Mouse (Mus musculus) retina, postnatal 7 days (tissue): ENCODE measurements around the gene Ubxn4.
"Not testable (repeated sequence)": the region's sequence is repeated elsewhere in the genome, so short reads cannot be mapped to it uniquely, and the experiment has no call there.

ENCODE experiments used
- DNase-seq: peaks from one replicate; pipeline ENCODE4 v3.0.0-alpha.2; 2012; ENCODE audit warnings: low read depth, low spot score

The Ubxn4 gene

DNA sequence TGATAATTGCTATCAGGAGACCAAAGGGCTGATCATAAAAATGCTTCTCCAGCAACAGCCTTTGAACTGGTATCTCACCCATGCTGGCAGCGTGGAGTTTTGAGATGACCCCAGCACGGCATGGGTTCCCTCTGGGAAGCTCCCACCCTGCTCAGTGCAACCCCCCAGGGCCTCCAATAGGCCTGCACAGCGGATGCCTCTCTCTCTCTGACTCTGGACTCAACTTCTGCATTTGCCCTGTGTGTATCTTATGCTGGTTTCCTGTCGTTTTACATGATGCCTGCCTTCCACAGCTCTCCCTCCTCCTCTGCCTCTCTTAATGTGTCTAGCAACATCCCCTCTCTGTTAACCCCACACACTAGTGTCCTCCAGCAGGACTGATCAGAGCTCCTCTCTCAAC, 70.9 kb downstream of the Ubxn4 start:
- no peak for DNase-seq

DNA sequence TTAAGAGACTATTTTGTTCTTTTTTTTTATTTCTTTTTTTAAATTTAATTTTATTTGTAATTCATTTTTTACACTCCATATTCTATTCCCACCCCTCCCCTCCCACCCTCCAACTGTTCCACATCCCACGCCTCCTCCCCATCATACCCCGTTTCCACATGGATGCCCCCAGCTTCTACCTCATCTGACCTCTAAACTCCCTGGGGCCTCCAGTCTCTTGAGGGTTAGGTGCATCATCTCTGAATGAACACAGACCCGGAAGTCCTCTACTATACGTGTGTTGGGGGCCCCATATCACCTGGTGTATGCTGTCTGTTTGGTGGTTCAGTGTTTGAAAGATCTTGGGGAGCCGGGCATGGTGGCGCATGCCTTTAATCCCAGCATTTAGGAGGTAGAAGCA, 75.5 kb downstream of the Ubxn4 start:
- not testable (repeated sequence) for DNase-seq

DNA sequence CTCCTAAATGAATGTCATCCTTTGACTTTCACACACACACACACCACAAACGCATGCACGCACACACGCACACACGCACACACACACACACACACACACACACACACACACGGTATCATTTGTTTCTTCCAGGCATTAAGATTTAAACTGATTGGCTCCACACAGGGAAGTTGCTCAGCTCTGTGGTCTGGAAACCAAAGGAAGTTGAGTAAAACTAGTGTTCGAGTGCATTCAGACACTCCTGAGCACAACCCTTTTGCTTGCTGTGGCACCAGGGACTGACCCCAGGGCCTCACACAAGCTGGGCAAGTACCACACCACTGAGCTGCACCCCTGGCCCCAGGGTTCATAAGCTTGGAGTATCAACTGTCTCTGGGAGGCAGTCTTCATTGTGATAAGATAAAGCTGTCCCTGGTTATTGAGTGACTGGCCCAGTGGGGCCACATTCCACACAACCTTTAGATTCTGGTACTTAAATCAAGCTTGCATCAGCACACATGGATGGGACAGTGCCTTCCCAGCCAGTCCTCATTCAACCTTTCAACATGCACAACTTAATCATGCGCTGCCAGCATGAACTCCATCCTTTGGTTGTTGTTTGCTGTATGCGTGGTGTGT, 79.4 kb downstream of the Ubxn4 start:
- DNase-seq: no peak

DNA sequence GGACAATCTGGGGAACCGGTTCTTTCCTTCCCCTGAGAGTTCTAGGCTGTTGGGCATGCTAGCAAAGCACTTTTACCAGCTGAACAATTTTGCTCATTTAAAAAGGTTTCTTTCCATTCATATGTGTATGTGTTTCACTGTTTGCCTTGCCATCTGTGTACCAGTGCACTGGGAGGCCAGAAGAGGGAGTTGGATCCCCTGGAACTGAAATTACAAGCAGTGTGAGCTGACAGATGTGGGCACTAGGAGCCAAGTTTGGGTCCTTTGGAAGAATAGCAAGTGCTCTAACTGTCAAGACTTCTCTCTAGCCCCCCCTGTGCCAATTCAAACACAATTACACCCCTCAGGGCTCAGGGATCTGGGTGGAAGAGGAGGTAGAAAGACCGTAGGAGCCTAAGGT, 81.0 kb downstream of the Ubxn4 start:
- no peak for DNase-seq

DNA sequence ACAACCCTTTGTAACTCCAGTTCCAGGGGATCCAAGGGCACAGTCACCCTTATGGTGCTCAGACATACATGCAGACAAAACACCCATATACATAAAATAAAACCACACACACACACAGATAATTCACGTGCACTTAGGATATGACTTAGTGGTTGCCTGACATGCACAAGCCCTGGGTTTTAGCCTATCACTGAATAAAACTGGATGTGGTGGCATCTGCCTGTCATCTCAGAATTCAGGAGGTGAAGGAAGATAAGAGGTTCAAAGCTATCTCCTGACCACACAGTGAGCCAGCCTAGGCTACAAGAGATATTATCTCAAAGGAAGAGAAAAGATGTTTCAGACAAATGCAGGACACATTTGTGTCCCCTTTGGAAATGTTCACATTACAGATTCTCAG, 83.4 kb downstream of the Ubxn4 start:
- DNase-seq: no peak

DNA sequence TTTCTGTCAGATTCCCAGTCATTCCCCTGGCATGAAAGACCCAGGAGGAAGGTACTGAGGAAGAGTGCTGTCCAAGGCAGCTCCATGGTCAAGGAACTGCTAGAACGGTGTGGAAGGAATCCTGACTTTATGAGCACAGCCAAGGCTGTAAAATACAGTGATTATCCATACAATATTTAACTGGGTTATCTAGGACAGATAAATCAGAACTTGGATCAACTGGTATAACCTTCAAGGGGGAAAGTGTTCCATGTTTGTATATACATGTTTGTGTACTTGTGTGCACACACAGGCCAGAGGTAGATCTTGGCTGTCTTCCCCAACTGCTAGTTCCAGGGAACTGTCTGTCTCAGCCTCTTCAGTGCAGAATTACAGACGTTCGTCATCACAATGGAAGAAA, 84.5 kb downstream of the Ubxn4 start, which contains the start of gene Lct:
TSS of gene Lct (minus strand) at position 101 of the 400 bp plus-strand sequence.
- no peak for DNase-seq
